Mouse (Mus musculus) embryonic facial prominence, embryonic 10.5 days (tissue): ENCODE data around the gene Pygo1. TPM values are rescaled to one million over a fixed set of nuclear protein-coding genes. Genes with fewer than 3 reads are reported as not detected.

Experiments
- DNase-seq: peaks from one replicate; pipeline ENCODE4 v3.0.0-alpha.2; 2017; ENCODE audit warnings: low spot score
- H3K27ac ChIP-seq: fragments of 300-500 bp; sonication (generic); replicated peaks from 2 replicates; pipeline ENCODE4 v1.5.1; 2016; ENCODE audit warnings: mild to moderate bottlenecking
- H3K27me3 ChIP-seq: fragments of 300-500 bp; sonication (generic); replicated peaks from 2 replicates; pipeline ENCODE4 v1.6.1; 2016; ENCODE audit warnings: low read depth, mild to moderate bottlenecking; ENCODE audit not compliant: poor library complexity, severe bottlenecking
- H3K36me3 ChIP-seq: fragments of 300-500 bp; sonication (generic); replicated peaks from 2 replicates; pipeline ENCODE4 v1.6.1; 2016; ENCODE audit warnings: mild to moderate bottlenecking, moderate library complexity
- H3K4me1 ChIP-seq: fragments of 300-500 bp; sonication (generic); 2 replicates; pipeline ENCODE4 v1.6.1; 2016
- H3K4me3 ChIP-seq: fragments of 300-500 bp; sonication (generic); 2 replicates; pipeline ENCODE4 v1.5.1; 2016; ENCODE audit warnings: mild to moderate bottlenecking, moderate library complexity
- H3K9me3 ChIP-seq: fragments of 300-500 bp; sonication (generic); 2 replicates; pipeline ENCODE4 v1.6.1; 2016; ENCODE audit warnings: mild to moderate bottlenecking
- WGBS: fragments of 180-500 bp; shearing (Covaris S2); methylation state at CpG from one replicate; pipeline ENCODE4 v1.1.7; 2016; 5-methylcytosine and 5-hydroxymethylcytosine counted together
- polyA plus RNA-seq: library from polyadenylated mRNA; unstranded; fragments of >200 nt; fragmentation: Nextera tagmentation; extraction: Ambion mirVana; gene quantifications from 2 replicates; pipeline ENCODE4 v1.2.1, GENCODE M21; 2016

Gene Pygo1
- polyA plus RNA-seq = 6.5 and 7.3 TPM in 2 replicates

DNA sequence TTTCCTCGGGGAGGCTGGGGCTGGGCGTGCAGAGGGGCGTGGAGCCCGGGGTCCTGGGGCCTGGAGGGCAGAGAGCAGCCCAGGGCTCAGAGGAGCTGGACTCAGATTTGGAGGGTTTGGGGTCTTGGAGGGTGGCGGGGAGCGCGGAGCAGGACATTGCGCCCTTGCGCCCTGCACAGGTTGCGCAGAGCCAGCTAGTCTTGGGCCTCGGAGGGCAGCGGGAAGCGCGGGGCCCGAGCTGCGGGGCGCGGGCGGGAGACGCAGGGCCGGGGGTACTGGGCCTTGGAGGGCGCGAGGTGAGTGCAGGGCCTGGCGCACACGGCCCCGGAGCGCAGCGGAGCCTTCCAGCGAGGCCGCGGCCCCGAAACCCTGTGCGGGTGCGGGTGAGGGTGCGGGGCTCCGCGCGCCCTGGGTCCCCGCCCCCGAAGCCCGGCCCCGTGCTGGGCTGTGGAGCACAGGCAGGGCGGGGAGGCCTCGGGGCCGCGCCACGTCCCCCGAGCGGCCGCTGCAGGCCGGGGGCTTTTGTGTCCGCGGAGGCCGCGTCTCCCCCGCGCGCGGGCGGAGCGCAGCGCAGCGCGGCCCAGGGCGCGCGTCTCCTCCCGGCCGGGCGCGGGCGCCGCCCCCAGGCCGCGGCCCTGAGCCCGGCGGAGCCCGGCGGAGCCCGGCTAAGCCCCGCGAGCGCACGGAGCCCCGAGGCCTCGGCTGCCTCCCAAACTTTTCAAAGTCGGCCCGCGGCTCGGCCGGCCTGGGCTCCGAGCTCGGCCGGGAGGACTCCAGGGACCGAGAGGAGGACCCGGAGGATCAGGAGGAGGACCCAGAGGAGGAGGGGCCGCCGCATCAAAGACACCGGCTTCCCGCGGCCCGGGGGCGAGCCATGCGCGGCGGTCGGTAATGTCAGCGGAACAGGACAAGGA, at the start of gene Pygo1:
TSS of gene Pygo1 (plus strand) at position 625 of the 914 bp plus-strand sequence.
- no peaks in the 10 kb centered on the region for H3K9me3 ChIP-seq
- under 1% methylated on average over 108 of the region's 108 CpGs for WGBS
- peaks cover 30% of the 10 kb centered on the region for H3K4me1 ChIP-seq
- DNase-seq = peak; percentile 83
- peak within 1 kb of the TSS; percentile 95 for H3K27ac ChIP-seq
- peak within 1 kb of the TSS; percentile 87 for H3K4me3 ChIP-seq
- H3K27me3 ChIP-seq = peaks cover 38% of the 10 kb centered on the region
- peaks cover 14% of the 10 kb centered on the region for H3K36me3 ChIP-seq

DNA sequence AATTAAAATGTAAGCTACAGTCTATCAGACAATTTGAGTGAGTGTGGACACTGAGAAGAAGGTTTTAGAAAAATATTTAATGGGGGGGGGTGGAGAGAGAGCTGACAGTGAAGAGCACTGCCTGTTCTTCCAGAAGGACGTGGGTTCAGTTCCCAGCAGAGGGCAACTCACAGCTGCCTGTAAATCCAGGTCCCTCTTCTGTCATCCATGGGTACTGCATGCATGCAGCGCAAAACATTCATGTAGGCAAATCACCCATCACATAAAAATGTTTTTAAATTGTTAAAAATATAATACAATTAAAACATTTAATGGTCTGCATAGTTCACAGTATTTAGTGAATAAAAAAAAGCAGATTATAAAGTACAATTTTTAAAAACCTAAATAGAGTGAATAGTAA, 49.6 kb upstream of the Pygo1 start:
- Histone ChIP-seq H3K4me3 (no peak overlapping the region), H3K9me3 (no peaks in the 10 kb centered on the region), H3K4me1 (peaks cover 65% of the 10 kb centered on the region), H3K27ac (no peak overlapping the region), H3K27me3 (no peaks in the 10 kb centered on the region), H3K36me3 (peaks cover 39% of the 10 kb centered on the region)
- 92% methylated on average over 2 of the region's 2 CpGs for WGBS
- DNase-seq = peak; percentile 17

DNA sequence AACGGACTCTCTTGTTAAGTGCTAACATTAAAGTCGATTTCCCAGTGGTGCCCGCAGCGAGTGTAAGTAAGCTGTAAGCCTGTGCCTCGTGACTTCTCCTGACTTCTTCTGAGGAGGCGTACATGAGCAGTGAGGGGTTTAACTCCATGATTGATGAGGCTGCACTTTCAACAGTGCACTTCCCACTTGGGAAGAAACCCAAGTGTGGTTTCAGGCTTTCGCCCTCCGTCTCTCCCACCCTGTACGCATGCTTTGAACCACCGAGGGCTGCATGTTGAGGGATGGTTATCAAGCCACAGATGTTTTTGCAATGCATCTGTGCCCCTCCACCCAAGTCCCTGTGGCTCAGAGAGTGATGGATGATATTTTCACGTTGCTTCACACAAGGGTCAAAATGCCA, 47.5 kb upstream of the Pygo1 start:
- WGBS = 50% methylated on average over 11 of the region's 11 CpGs
- Histone ChIP-seq H3K9me3 (no peaks in the 10 kb centered on the region), H3K36me3 (peaks cover 44% of the 10 kb centered on the region), H3K4me1 (peaks cover 63% of the 10 kb centered on the region), H3K27ac (peak overlapping the region; percentile 86), H3K4me3 (0 out of 2 replicates have a peak overlapping the region, but pooled peaks have one; percentile 9), H3K27me3 (no peaks in the 10 kb centered on the region)
- DNase-seq = no peak

DNA sequence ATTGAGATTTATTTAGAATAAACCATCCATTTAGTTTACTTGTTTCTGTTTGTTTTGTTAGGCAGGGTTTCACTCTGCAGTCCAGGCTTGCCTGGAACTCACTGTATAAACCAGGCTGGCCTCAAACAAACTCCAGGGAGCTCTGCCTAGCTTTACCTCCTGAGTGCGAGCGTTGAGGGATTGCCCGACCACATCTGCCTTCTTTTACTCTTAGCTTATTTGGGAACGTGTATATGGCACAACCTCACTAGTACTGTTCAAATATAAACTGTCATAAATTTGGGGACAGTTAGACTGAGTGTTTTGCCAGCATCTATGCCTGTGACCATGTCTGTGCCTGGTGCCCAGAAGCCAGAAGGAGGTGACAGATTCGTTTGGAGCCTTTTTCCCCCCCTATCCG, 46.8 kb upstream of the Pygo1 start:
- no peaks in the 10 kb centered on the region for H3K27me3 ChIP-seq
- H3K9me3 ChIP-seq = no peaks in the 10 kb centered on the region
- peaks cover 39% of the 10 kb centered on the region for H3K36me3 ChIP-seq
- peak overlapping the region; percentile 86 for H3K27ac ChIP-seq
- H3K4me3 ChIP-seq = no peak overlapping the region
- DNase-seq = no peak
- 39% methylated on average over 6 of the region's 6 CpGs for WGBS
- peaks cover 71% of the 10 kb centered on the region for H3K4me1 ChIP-seq

DNA sequence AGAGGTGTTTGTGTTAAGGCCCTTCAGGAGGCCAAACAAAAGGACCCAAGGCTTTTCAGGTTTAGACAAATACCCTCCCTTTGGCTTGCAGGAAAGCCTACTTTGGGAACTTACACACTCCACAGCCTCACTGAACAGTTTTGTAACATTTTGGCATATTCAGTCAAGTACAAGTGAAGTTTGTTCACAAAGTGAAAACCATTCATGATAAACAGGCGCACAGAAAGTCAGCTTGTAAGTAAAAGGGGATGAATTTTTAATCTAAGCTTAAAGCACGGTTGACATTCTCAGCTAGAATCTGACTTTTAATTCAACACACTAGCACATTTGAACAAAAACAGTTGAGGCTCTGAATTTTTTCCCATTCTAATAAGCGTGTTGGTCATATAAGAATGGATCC, 45.8 kb upstream of the Pygo1 start:
- peaks cover 31% of the 10 kb centered on the region for H3K36me3 ChIP-seq
- no peak for DNase-seq
- H3K27ac ChIP-seq = peak overlapping the region; percentile 86
- WGBS = 55% methylated on average over 3 of the region's 3 CpGs
- peaks cover 74% of the 10 kb centered on the region for H3K4me1 ChIP-seq
- H3K27me3 ChIP-seq = no peaks in the 10 kb centered on the region
- no peak overlapping the region for H3K4me3 ChIP-seq
- no peaks in the 10 kb centered on the region for H3K9me3 ChIP-seq

DNA sequence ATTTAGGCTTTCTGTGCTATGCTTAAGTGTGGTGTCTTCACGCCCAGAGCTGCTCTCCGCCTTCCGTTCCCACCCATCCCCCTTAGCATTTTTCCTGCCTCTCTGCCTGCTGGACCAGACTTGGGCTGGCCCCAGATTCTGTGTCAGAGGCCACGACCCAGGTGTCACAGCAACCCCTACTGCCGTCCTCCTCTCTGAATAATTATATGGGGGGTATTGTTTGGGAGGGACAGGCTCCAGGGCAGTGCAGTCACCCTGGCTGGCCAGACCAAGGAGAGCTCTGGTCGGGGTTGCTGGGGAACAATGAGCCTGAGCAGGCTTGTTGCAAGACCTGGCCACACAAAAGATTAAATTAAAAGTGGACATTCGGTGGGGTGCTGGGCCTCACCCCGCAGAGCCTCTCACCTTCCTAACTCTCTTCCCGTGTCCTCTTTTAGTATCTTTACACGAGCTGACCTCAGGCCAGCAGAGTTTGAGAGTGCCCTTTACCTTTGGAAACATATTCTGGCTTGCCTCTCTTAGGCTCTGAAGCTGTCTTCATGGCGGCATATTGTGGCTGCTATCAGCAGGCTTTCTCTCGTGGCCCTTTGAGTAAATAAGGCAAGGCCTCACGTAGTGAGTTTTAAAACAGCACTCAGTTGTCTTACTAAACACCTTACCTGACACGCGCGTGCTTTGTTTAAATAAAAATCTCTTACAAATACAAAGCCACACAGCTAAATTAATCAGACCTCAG, 45.1 kb upstream of the Pygo1 start:
- peaks cover 74% of the 10 kb centered on the region for H3K4me1 ChIP-seq
- no peaks in the 10 kb centered on the region for H3K9me3 ChIP-seq
- peak overlapping the region; percentile 86 for H3K27ac ChIP-seq
- peak overlapping the region; percentile 25 for H3K4me3 ChIP-seq
- peaks cover 29% of the 10 kb centered on the region for H3K36me3 ChIP-seq
- WGBS = 18% methylated on average over 16 of the region's 16 CpGs
- peak; percentile 77 for DNase-seq
- H3K27me3 ChIP-seq = no peaks in the 10 kb centered on the region

DNA sequence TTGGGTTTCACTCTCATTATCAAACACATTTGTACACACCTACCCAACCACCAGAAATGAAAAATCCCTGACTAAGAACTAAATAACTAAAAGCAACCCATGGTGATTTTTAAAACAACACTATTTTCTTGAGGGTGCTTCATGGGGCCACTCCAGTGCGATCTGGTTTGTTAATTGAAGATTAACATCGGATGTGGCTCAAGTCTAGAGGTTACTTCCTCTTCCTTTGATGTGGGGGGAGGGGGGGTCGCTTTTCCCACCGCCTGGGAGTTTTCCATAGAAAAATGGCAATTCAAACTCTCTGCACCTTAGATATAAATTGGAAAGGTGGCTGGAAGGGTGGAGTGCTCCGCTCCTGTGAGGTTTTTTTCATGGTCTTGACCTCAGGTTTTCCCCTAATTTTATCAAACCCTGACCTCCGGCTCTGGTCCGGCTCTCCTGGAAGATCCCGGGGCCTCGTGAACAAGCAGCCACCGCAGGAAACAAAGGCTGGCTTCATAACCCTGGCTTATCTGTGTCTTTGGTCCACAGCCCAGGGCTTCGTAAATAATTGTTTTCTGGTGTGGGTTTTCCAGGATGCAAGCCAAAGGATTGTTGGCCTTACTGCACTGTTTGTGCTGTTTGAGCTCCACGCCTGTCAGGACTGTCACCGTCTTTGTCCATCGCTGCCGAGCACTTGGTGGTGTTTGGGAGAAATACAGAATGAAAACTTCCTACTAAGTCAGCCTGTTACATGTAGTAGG, 44.2 kb upstream of the Pygo1 start:
- Histone ChIP-seq H3K4me3 (peak overlapping the region; percentile 34), H3K27me3 (no peaks in the 10 kb centered on the region), H3K4me1 (peaks cover 74% of the 10 kb centered on the region), H3K27ac (peak overlapping the region; percentile 86), H3K36me3 (peaks cover 30% of the 10 kb centered on the region), H3K9me3 (no peaks in the 10 kb centered on the region)
- peak; percentile 51 for DNase-seq
- WGBS = 13% methylated on average over 15 of the region's 15 CpGs

DNA sequence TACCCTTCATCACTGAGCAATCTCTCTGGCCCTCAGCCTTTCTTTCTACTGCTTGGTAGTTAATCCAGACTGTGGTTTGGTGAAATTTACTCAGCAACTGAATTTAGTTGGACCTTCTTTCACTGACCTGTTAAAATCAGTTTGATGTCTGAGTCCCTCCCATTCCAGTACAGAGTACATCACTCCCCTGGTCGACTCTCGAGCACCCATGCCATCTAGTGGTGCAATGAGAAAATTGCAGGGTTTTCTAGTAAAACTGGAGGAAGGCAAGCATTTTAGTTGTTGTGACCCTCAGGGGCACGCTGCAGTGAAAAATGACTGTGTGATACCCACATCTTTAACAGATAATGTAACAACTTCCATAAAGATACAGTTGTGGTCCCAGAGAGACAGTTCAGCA, 41.5 kb upstream of the Pygo1 start:
- 21% methylated on average over 3 of the region's 3 CpGs for WGBS
- Histone ChIP-seq H3K36me3 (peaks cover 41% of the 10 kb centered on the region), H3K9me3 (no peaks in the 10 kb centered on the region), H3K27me3 (no peaks in the 10 kb centered on the region), H3K4me3 (no peak overlapping the region), H3K4me1 (peaks cover 49% of the 10 kb centered on the region), H3K27ac (0 out of 2 replicates have a peak overlapping the region, but pooled peaks have one; percentile 7)
- peak; percentile 65 for DNase-seq

DNA sequence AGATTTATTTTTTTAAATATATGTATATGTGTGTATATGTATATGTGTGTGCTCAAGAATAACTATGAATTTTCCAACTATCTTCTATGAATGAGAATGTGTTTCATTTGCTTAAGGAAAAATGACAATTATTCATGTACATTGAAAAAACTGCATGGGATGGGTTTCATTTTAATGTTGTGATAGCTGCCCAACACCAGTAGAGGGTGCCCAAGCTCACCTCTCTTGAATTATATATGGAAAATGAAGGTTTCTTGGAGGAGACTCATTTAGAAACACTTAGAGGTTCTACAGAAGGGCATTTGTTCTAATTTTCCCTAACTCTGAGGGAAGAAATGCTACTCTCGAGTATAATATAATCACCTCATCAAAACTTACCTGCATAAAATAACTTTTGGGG, 35.7 kb upstream of the Pygo1 start:
- H3K9me3 ChIP-seq = 0 out of 2 replicates have a peak, but pooled peaks cover under 1% of the 10 kb centered on the region
- H3K36me3 ChIP-seq = peaks cover 80% of the 10 kb centered on the region
- no peak overlapping the region for H3K27ac ChIP-seq
- H3K27me3 ChIP-seq = no peaks in the 10 kb centered on the region
- peaks cover 12% of the 10 kb centered on the region for H3K4me1 ChIP-seq
- WGBS = 77% methylated on average over 1 of the region's 1 CpGs
- H3K4me3 ChIP-seq = no peak overlapping the region
- DNase-seq = no peak

DNA sequence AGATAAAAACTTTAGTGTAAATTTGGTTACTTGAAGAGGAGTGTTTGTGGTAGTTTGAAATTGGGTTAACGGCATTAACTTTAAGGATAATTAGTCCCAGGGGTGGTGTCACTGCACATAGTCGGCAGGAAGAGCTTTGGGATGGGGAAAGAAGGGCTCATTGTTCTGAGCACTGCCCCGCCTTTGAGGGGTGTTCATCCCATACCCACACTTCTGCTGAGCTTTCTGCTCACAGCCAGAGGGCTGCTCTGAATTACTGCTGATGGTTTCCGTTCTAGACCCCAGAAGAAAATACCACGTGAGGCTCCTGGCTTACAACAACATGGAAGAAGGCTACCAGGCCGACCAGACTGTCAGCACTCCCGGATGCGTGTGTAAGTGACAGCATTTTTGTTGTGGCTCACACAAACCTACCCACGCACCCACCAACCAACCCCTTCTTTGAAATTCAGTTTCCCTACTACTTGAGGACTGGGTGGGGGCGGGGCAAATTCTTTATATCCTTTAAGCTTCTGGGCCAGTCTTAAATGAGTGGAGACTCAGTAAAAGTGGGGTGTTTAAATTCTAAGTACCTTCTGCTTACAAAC, 34.9 kb upstream of the Pygo1 start:
- peaks cover 12% of the 10 kb centered on the region for H3K4me1 ChIP-seq
- peaks cover 81% of the 10 kb centered on the region for H3K36me3 ChIP-seq
- peak; percentile 66 for DNase-seq
- H3K4me3 ChIP-seq = peak overlapping the region; percentile 16; the same call in 1 of the 2 replicates
- 0 out of 2 replicates have a peak, but pooled peaks cover 4% of the 10 kb centered on the region for H3K9me3 ChIP-seq
- WGBS = 39% methylated on average over 10 of the region's 10 CpGs
- H3K27me3 ChIP-seq = no peaks in the 10 kb centered on the region
- peak overlapping the region; percentile 48; the same call in 1 of the 2 replicates for H3K27ac ChIP-seq

DNA sequence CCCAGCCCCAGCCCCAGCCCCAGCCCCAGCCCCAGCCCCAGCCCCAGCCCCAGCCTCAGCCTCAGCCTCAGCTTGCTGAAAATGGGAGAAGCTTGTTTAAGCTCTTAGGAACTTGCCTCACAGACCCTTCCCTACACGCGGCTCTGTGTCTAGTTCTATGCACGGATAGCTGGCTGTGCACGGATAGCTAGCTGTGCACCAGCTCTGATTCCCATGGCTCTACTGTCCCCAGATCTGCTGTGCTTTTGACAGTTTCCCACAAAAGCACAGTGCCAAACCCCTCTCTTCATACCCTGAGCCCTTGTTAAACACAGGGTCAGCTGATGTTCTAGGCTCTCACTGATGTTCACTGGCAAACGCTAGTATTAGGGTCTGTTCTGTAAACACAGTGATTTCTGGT, 32.7 kb upstream of the Pygo1 start:
- Histone ChIP-seq H3K27ac (no peak overlapping the region), H3K36me3 (peaks cover 60% of the 10 kb centered on the region), H3K4me1 (peaks cover 12% of the 10 kb centered on the region), H3K4me3 (no peak overlapping the region), H3K27me3 (no peaks in the 10 kb centered on the region), H3K9me3 (0 out of 2 replicates have a peak, but pooled peaks cover 4% of the 10 kb centered on the region)
- no peak for DNase-seq
- 96% methylated on average over 5 of the region's 5 CpGs for WGBS
